Mouse (Mus musculus) ES-E14 (cell line): ENCODE data around the gene Capg.

Experiments used
- MAFK ChIP-seq: IDR thresholded peaks from 2 replicates; pipeline ENCODE4 v1.6.1; 2014; ENCODE audit warnings: mild to moderate bottlenecking, low read depth, low read length, inconsistent platforms; ENCODE audit not compliant: insufficient read depth
- ZNF384 ChIP-seq: IDR thresholded peaks from 2 replicates; pipeline ENCODE4 v1.6.1; 2012; ENCODE audit warnings: low read depth, low read length, inconsistent platforms

- TF ChIP-seq ZNF384 (no peak), MAFK (no peak)
Observed at GRCm38 (mm10) chr6:72524160-72524559, 20.0 kb upstream of the Capg start.
